ENCODE assay signal across 17 mouse cellular contexts in genomic region chr12:81549286-81549685, GRCm38 (mm10). TPM values are rescaled to one million over a fixed set of nuclear protein-coding genes. Genes with fewer than 3 reads are reported as not detected.
"Had no signal": no experiment of that assay in that cellular context is flagged by ENCODE, and none has a peak within 500 bp of the region (broad histone marks: within the 10 kb centered on the region; RNA-seq: fewer than 3 reads in every experiment).

No protein-coding gene starts in this region.

- H3K9me3 ChIP-seq: neural tube, embryonic 13.5 days; neural tube, embryonic 15.5 days; stomach, embryonic 15.5 days had no signal

- DNase-seq: retina, postnatal 1 day; right cerebral cortex, adult 18-20 months; right cerebral cortex, postnatal 14 days; right cerebral cortex, postnatal 25 days; right cerebral cortex, postnatal 4 days; spleen, adult 18-20 months; thymus, adult 18-20 months; thymus, adult 2 months; thymus, postnatal 14 days; thymus, postnatal 25 days; thymus, postnatal 36 days; thymus, postnatal 4 days had no signal

- H3K27me3 ChIP-seq: neural tube, embryonic 13.5 days; neural tube, embryonic 15.5 days; stomach, embryonic 15.5 days had no signal

- H3K4me2 ChIP-seq: neural tube, embryonic 13.5 days; neural tube, embryonic 15.5 days; stomach, embryonic 15.5 days had no signal

- H3K27ac ChIP-seq: neural tube, embryonic 13.5 days; neural tube, embryonic 15.5 days; stomach, embryonic 15.5 days; stomach, postnatal 0 days had no signal

- H3K9ac ChIP-seq: neural tube, embryonic 13.5 days; neural tube, embryonic 15.5 days; stomach, embryonic 15.5 days had no signal

- H3K36me3 ChIP-seq: neural tube, embryonic 13.5 days; neural tube, embryonic 15.5 days; stomach, embryonic 15.5 days had no signal

- H3K4me1 ChIP-seq: neural tube, embryonic 13.5 days; neural tube, embryonic 15.5 days; stomach, embryonic 15.5 days had no signal

- H3K4me3 ChIP-seq: neural tube, embryonic 13.5 days; neural tube, embryonic 15.5 days; stomach, embryonic 15.5 days had no signal

RNA-seq across cellular contexts. Expression of gene Adam21, which starts 19.0 kb away (rescaled TPM):
- polyA plus RNA-seq: spleen, adult 2 months had no signal
